Mouse (Mus musculus) heart, embryonic 11.5 days (tissue): ENCODE measurements at regions not wholly inside any gene's neighbourhood (a gene's known extent, or its start where the extent isn't known, plus 50 kb on each side); places are given as distances from the start of the nearest gene placed in this dataset.

ENCODE experiments used
- ATAC-seq: fragments of 200-750 bp; cut with Nextera tagmentation; replicated peaks from 2 replicates; pipeline ENCODE4 v1.8.0; 2017; ENCODE audit warnings: moderate library complexity; ENCODE audit not compliant: insufficient number of reproducible peaks, low FRiP score, low TSS enrichment
- H3K27ac ChIP-seq: fragments of 300-500 bp; sonication (generic); 2 replicates; pipeline ENCODE4 v1.5.1; 2014; ENCODE audit warnings: mild to moderate bottlenecking, low read depth, low read length
- H3K27me3 ChIP-seq: fragments of 300-500 bp; sonication (generic); 2 replicates; pipeline ENCODE4 v1.6.1; 2014; ENCODE audit warnings: mild to moderate bottlenecking, low read length, mixed read lengths; ENCODE audit not compliant: control insufficient read depth, insufficient read depth
- H3K36me3 ChIP-seq: fragments of 300-500 bp; sonication (generic); 2 replicates; pipeline ENCODE4 v1.6.1; 2014; ENCODE audit warnings: mild to moderate bottlenecking, low read length, moderate library complexity, mixed read lengths; ENCODE audit not compliant: control insufficient read depth, insufficient read depth
- H3K4me1 ChIP-seq: fragments of 300-500 bp; sonication (generic); 2 replicates; pipeline ENCODE4 v1.6.1; 2014; ENCODE audit warnings: low read length; ENCODE audit not compliant: control insufficient read depth, insufficient read depth
- H3K4me2 ChIP-seq: fragments of 300-500 bp; sonication (generic); 2 replicates; pipeline ENCODE4 v1.6.1; 2014; ENCODE audit warnings: mild to moderate bottlenecking, moderate library complexity
- H3K4me3 ChIP-seq: fragments of 300-500 bp; sonication (generic); 2 replicates; pipeline ENCODE4 v1.5.1; 2014; ENCODE audit warnings: low read depth, low read length
- H3K9ac ChIP-seq: fragments of 300-500 bp; sonication (generic); 2 replicates; pipeline ENCODE4 v1.6.1; 2014; ENCODE audit warnings: mild to moderate bottlenecking, low read depth, low read length, moderate library complexity
- H3K9me3 ChIP-seq: fragments of 300-500 bp; sonication (generic); replicated peaks from 2 replicates; pipeline ENCODE4 v1.6.1; 2016; ENCODE audit warnings: low read length; ENCODE audit not compliant: control insufficient read depth
- WGBS: fragments of 180-500 bp; shearing (Covaris S2); extraction: QIAGEN DNeasy Blood & Tissue Kit; methylation state at CpG from one replicate; pipeline ENCODE4 v1.1.7; 2014; ENCODE audit not compliant: insufficient replicate concordance; 5-methylcytosine and 5-hydroxymethylcytosine counted together

- no peak overlapping the region for H3K4me2 ChIP-seq
- H3K36me3 ChIP-seq: no peaks in the 10 kb centered on the region
- H3K4me1 ChIP-seq: no peaks in the 10 kb centered on the region
- no peak overlapping the region for H3K27ac ChIP-seq
- H3K27me3 ChIP-seq: no peaks in the 10 kb centered on the region
- no peak overlapping the region for H3K9ac ChIP-seq
- ATAC-seq: no peak
- WGBS: 70% methylated on average over 4 of the region's 4 CpGs
- H3K4me3 ChIP-seq: no peak overlapping the region
- H3K9me3 ChIP-seq: no peaks in the 10 kb centered on the region
Observed at GRCm38 (mm10) chr14:66584699-66585098, 575.7 kb upstream of the Gulo start.

- Histone ChIP-seq H3K4me3 (no peak overlapping the region), H3K27ac (no peak overlapping the region), H3K36me3 (no peaks in the 10 kb centered on the region), H3K9ac (no peak overlapping the region), H3K9me3 (no peaks in the 10 kb centered on the region), H3K27me3 (no peaks in the 10 kb centered on the region), H3K4me1 (no peaks in the 10 kb centered on the region), H3K4me2 (no peak overlapping the region)
- WGBS: 60% methylated on average over 6 of the region's 6 CpGs
- ATAC-seq: no peak
Observed at GRCm38 (mm10) chr14:66579904-66580492, 571.0 kb upstream of the Gulo start.

GRCm38 (mm10) chr14:66566600-66566999 lies 557.6 kb upstream of the Gulo start:
- Histone ChIP-seq H3K9ac (no peak overlapping the region), H3K27ac (no peak overlapping the region), H3K4me1 (no peaks in the 10 kb centered on the region), H3K4me3 (no peak overlapping the region), H3K4me2 (no peak overlapping the region), H3K9me3 (no peaks in the 10 kb centered on the region), H3K36me3 (no peaks in the 10 kb centered on the region), H3K27me3 (no peaks in the 10 kb centered on the region)
- 77% methylated on average over 10 of the region's 10 CpGs for WGBS
- no peak for ATAC-seq

- H3K9me3 ChIP-seq: no peaks in the 10 kb centered on the region
- no peak for ATAC-seq
- H3K27ac ChIP-seq: no peak overlapping the region
- 55% methylated on average over 4 of the region's 4 CpGs for WGBS
- H3K4me3 ChIP-seq: no peak overlapping the region
- H3K4me1 ChIP-seq: no peaks in the 10 kb centered on the region
- H3K4me2 ChIP-seq: no peak overlapping the region
- no peaks in the 10 kb centered on the region for H3K27me3 ChIP-seq
- H3K9ac ChIP-seq: no peak overlapping the region
- no peaks in the 10 kb centered on the region for H3K36me3 ChIP-seq
Observed at GRCm38 (mm10) chr14:66562744-66563143, 553.7 kb upstream of the Gulo start.

- no peak overlapping the region for H3K4me3 ChIP-seq
- no peak for ATAC-seq
- WGBS: 68% methylated on average over 3 of the region's 3 CpGs
Observed at GRCm38 (mm10) chr14:66561715-66562114, 552.7 kb upstream of the Gulo start.

GRCm38 (mm10) chr14:66561042-66561590 lies 552.1 kb upstream of the Gulo start:
- no peak for ATAC-seq
- WGBS: 79% methylated on average over 5 of the region's 5 CpGs

More at GRCm38 (mm10) chr14:66561715-66562114, 552.7 kb upstream of the Gulo start:
- Histone ChIP-seq H3K36me3 (no peaks in the 10 kb centered on the region), H3K9ac (no peak overlapping the region), H3K27me3 (no peaks in the 10 kb centered on the region), H3K27ac (no peak overlapping the region), H3K4me1 (no peaks in the 10 kb centered on the region), H3K9me3 (no peaks in the 10 kb centered on the region), H3K4me2 (no peak overlapping the region)

GRCm38 (mm10) chr14:66558393-66558792 lies 549.4 kb upstream of the Gulo start:
- Histone ChIP-seq H3K9me3 (no peaks in the 10 kb centered on the region), H3K4me1 (no peaks in the 10 kb centered on the region), H3K27ac (no peak overlapping the region), H3K4me3 (no peak overlapping the region), H3K9ac (no peak overlapping the region), H3K4me2 (no peak overlapping the region), H3K27me3 (no peaks in the 10 kb centered on the region), H3K36me3 (no peaks in the 10 kb centered on the region)
- ATAC-seq: no peak
- 86% methylated on average over 5 of the region's 5 CpGs for WGBS

More at GRCm38 (mm10) chr14:66561042-66561590, 552.1 kb upstream of the Gulo start:
- Histone ChIP-seq H3K4me1 (no peaks in the 10 kb centered on the region), H3K36me3 (no peaks in the 10 kb centered on the region), H3K9me3 (no peaks in the 10 kb centered on the region), H3K27me3 (no peaks in the 10 kb centered on the region), H3K9ac (no peak overlapping the region), H3K4me3 (no peak overlapping the region), H3K27ac (no peak overlapping the region), H3K4me2 (no peak overlapping the region)

GRCm38 (mm10) chr14:66557631-66558030 lies 548.6 kb upstream of the Gulo start:
- no peak for ATAC-seq
- Histone ChIP-seq H3K4me3 (no peak overlapping the region), H3K27ac (no peak overlapping the region), H3K27me3 (no peaks in the 10 kb centered on the region), H3K9ac (no peak overlapping the region), H3K9me3 (no peaks in the 10 kb centered on the region), H3K4me1 (no peaks in the 10 kb centered on the region), H3K4me2 (no peak overlapping the region), H3K36me3 (no peaks in the 10 kb centered on the region)
- 64% methylated on average over 8 of the region's 8 CpGs for WGBS

GRCm38 (mm10) chr14:66538498-66538897 lies 529.5 kb upstream of the Gulo start:
- Histone ChIP-seq H3K4me3 (no peak overlapping the region), H3K9ac (no peak overlapping the region), H3K4me1 (no peaks in the 10 kb centered on the region), H3K36me3 (no peaks in the 10 kb centered on the region), H3K9me3 (no peaks in the 10 kb centered on the region), H3K4me2 (no peak overlapping the region), H3K27me3 (no peaks in the 10 kb centered on the region), H3K27ac (no peak overlapping the region)
- WGBS: 87% methylated on average over 6 of the region's 6 CpGs
- no peak for ATAC-seq
